Mouse (Mus musculus) heart, postnatal 25 days (tissue): ENCODE measurements around the gene Renbp. TPM values are rescaled to one million over a fixed set of nuclear protein-coding genes. Genes with fewer than 3 reads are reported as not detected.

ENCODE experiments used
- DNase-seq: peaks from one replicate; pipeline ENCODE4 v3.0.0; 2022; ENCODE audit warnings: low spot score
- intact Hi-C: fragments of 180-260 bp; cut with DNase I; formaldehyde crosslinking; loops from one replicate; pipeline ENCODE4 v1.15.1; 2025
- total RNA-seq, 2 experiments: library from RNA; stranded (reverse); gene quantifications; 2 replicates each; pipeline ENCODE4 v1.2.3; 2021

The Renbp gene
- total RNA-seq, 2 experiments from 2014 or later = 5.8 to 6.2 TPM

DNA sequence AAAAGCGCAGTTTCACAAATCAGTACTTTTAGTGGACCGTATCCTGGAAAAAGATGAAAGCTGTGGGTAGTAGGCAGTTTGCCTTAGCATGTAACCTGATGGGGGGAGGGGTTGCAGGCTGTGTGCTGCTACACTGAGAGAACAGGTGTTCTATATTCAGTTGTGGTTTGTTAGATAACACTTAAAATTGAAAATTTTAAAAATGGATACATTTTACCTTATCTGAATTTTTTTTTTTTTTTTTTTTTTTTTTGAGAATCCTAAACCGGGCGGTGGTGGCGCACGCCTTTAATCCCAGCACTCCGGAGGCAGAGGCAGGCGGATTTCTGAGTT is 8.1 kb downstream of the Renbp start:
- intact Hi-C loops = no loop called here
- no peak for DNase-seq

DNA sequence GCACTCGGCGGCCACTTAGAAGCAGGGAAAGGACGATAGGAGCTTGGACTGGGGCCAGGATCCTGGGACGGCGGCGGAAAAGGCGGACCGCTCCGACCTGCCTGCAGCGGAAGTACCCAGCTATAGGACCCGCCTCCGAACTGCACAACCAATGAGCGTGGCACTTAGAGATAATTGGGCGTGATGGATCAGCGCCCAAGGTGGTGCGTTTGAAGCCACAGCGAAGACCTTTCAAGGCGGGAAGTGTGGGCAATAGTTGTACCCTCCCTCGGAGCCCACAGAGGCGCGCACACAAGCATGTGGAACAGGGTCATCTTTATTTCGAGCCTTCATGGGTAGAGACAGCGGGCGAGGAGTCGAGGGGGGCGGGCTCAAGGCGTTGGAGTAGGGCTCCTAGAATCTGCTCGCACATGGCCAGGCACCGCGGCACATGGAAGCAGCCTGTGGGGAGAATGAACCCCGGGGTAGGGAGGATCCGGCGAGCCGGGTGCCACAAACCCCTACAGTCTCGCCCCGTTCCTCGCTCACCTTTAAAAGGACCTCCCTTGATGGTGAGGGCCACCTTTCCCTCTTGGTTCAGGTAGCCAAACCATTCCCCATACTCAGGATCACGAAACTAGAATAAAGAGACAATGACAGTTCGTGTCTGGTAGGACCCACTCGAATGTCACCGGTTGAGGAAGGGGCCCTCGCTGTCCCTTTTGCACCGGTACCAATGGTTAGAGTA is 8.7 kb downstream of the Renbp start, which contains the start of the genes Arhgap4 and Naa10:
Arhgap4 (minus strand) TSS at position 48 of the 727 bp plus-strand sequence.
Naa10 (minus strand) TSS at position 122 of the 727 bp plus-strand sequence.
- intact Hi-C loops = no loop called here

DNA sequence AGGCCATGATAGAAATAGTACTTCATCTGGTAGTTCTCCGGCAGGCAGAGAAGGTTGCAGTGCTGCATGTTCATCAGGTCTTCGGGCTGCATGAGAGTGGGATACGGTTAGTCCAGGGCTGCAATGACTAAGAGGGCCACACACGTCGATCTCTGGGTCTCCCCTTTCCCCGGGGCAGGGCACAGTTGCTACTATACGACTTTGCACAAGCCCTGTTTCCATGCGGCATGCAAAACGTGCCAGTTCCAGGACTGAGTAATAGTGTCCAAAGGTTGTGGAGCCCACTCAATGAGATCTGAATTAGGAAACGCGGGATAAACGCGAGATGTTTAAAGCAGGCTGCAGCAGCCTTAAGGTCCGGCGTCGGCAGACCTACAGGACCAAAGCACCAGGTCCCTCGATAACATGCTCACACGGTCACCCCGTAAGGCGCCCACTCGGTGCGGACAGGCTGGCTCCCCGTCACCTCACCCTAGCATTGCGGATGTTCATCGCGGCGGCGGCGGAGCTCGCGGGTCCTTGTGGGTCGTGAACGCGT is 9.3 kb downstream of the Renbp start:
- intact Hi-C loops = no loop called here
- no peak for DNase-seq

More for the DNA sequence above, 8.7 kb downstream of the Renbp start, which contains the start of the genes Arhgap4 and Naa10:
- peak; percentile 75 for DNase-seq

DNA sequence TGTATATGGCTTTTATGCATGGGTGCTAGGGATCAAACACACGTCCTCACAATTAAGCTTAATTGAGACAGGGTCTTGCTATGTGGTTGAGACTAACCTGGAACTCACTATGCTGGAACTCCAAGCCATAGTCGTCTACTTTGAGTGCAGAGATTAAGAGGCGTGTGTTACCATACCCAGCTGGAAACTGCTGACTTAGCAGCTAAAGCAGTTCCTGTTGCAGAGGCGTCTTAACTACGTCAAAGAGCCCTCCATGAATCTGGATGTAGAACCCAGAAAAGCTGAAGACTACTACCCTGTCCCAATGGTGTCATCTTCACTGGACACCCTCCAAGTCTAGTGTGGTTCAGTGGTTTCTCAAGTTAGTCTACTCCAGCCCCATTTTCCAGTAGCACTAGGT is 12.0 kb downstream of the Renbp start:
- intact Hi-C loops = no loop called here
- DNase-seq = no peak

DNA sequence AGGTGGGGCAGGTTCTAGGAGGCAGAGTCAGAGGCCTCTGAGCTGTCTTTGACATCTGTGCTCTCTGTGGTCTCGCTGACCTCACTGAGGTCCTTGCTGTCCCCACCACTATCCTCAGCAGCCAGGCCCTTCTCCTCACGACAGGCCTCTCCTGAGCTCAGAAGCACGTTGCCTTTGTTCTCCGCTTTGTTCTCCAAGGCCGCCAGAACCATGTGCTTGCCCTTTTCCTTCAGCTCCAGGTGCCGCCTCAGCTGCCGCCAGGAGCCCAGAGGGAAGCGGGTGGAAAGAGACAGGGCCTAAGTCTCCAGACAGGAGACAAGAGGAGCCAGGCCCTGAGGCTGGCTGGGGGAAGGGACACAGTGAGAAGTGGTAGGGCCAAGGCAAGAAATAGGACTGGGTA is 13.7 kb downstream of the Renbp start:
- no peak for DNase-seq
- intact Hi-C loops = no loop called here

DNA sequence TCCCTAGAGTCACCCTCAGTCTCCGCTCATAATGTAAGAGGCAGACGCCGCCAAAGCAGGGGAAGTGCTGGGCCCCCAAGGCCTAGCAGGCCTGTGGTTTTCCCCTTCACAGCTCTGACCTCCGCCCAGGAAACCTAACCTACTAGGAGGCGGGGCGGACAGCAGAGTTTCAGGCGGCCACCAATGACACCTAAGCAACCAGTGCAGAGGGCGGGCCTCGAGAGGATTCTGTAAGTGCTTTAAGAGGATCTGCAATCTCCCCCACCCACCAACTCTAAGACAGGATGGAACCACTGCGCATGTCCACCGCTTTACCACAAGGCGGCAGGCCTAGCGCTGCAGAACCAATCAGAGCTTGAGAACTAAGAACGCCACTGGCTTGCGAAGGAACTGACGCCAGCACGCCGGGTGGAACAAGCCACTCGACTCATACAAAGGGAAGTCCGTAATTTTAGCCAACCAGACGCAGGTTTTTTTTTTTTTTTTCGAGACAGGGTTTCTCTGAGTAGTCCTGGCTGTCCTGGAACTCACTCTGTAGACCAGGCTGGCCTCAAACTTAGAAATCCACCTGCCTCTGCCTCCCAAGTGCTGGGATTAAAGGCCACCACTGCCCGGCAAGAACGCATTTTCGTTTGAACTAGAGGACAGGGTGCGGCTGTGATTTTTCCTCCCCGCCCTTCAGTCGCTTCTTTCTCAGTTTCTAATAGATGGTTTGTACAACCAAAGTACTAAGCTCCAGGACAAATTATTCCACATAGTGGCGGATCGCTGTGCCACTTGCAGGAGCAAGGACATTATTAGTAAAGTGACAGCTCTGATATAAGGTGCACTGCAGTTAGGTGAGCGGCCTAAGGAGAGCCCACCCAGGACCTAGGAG is 15.6 kb downstream of the Renbp start:
- intact Hi-C loops = no loop called here
- DNase-seq = peak; percentile 80

DNA sequence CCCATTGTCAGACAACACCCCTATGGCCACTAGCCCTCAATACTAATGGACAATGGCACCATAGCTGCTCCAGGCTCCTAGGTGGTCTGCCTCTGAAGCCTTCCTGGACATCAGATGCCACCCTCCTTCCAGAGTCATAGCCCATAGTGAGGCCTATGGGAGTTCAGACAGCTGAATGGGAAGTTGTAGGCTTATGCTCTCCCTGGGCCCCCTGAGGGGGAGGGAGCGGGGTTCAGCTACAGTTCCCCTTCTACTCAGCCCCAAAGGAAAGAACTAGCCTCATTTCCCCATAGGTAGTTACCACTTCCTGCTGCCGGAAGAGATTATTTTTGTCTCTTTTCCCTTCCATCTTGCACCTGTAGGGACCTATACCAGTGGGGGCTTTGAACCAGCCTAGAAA is 19.1 kb downstream of the Renbp start:
- DNase-seq = no peak
- intact Hi-C loops = no loop called here

DNA sequence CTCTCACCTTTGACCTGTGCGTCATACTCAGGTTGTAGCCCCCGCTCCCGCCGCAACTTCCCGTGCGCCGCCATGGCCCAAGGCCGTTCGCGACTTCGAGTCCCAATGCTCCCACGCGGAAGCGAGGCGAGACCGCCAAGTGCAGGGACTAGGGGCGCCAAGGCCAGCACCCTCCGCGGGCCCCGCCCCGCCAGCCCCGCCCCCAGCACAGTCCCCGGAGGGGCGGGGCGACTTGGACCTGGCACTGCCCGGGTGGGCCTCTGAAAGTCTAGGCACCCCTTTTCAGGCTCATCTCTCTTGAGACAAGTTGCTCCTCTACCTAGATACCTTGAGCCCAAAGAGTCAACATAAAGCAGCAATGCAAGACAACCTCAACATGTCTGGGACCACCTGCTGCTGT is 19.5 kb downstream of the Renbp start:
- DNase-seq = no peak
- intact Hi-C loops = no loop called here

DNA sequence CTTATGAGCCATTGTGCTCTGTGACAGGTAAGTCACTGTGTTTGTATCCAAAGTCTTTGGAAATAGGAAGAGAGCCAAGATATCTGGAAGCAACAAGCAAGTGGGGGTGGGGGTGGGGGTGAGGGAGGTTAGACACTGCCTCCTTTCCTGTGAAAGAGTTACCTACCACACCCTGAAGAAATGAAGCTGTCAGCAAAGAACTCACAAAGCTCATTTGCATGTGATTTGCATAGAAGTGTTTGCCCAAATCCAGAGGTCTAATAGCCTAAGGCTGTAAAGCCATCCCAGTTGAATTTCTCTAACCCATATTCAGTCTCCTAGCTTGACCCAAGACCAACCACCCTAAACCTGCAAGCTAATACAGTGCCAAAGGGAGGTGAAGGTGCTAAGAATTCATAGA is 20.2 kb downstream of the Renbp start:
- intact Hi-C loops = no loop called here
- DNase-seq = no peak

DNA sequence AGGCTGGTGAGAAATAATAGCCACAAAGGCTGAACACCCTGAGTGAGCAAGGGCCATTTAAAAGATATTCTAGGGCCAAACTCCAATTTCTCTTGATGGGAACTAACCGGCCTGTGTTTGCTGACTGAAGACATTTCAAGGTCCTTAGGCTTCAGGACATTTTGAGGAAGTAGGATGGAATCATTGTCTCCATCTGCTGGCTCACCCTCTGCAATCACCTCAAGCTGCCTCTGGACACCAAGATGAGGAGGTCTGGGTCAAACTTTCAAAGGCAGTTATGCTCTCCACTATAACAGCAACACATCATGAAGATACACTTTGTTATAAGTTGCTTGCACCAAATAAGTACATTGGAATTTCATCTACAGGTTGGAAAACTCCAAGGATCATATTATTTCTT is 20.6 kb downstream of the Renbp start:
- DNase-seq = no peak
- intact Hi-C loops = no loop called here

DNA sequence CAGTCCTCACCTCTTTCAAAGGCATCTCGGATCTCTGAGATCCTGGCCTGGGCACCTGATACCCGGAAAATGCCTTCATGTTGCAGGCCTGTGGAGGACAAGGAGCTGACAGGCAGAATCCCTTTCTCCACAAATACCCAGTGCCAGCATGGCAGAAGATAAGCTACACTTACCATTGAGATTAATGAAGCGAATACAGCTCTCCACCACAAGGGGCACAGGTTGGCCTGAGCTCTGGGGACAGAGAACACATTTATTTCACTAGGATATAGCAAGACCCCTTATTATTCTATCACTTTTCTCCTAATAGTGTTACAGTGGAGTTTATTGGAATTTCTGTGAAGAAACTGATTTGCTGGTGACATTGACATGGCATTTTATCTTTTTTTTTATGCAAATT is 32.7 kb downstream of the Renbp start:
- DNase-seq = no peak
- intact Hi-C loops = loop anchor here (5.0 kb wide), 1 partner anchor 101 kb away; no protein-coding TSS in a partner anchor

DNA sequence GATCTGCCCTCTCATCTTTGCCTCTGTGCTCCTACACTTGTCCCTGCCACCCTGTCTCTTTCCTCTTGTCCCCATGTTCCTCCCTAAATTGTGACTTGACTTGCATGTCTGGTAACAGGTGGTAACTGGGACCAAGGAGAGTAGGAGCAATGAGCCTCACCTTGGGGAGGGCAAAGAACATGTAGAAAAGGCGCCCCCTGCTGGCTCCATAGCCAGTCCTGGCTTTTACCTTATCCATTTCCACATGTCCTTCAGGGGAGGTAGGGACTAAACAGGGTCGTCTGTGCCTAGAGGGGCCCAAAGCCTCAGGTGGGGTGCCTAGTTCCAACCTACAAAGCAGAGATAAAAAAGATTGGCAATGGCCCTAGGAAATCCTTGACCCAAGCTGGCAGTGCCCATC is 34.9 kb downstream of the Renbp start, which contains the start of gene L1cam:
L1cam (minus strand) TSS at position 387 of the 400 bp plus-strand sequence.
- no peak for DNase-seq

DNA sequence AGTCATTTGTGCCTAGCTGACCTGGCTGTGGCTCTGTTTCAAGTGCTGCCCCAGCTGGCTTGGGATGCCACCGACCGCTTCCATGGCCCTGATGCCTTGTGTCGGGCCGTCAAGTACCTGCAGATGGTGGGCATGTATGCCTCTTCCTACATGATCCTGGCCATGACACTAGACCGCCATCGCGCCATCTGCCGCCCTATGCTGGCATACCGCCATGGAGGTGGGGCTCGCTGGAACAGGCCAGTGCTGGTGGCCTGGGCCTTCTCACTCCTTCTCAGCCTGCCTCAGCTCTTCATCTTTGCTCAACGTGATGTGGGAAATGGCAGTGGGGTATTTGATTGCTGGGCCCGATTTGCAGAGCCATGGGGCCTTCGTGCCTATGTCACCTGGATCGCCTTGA is 37.8 kb downstream of the Renbp start:
- no peak for DNase-seq
- intact Hi-C loops = loop anchor here (5.0 kb wide), 1 partner anchor 221 kb away; the partner anchor contains the start of gene Slc6a8

More for the DNA sequence above, 34.9 kb downstream of the Renbp start, which contains the start of gene L1cam:
- intact Hi-C loops = loop anchor here (5.0 kb wide), 1 partner anchor 98 kb away; no protein-coding TSS in a partner anchor

DNA sequence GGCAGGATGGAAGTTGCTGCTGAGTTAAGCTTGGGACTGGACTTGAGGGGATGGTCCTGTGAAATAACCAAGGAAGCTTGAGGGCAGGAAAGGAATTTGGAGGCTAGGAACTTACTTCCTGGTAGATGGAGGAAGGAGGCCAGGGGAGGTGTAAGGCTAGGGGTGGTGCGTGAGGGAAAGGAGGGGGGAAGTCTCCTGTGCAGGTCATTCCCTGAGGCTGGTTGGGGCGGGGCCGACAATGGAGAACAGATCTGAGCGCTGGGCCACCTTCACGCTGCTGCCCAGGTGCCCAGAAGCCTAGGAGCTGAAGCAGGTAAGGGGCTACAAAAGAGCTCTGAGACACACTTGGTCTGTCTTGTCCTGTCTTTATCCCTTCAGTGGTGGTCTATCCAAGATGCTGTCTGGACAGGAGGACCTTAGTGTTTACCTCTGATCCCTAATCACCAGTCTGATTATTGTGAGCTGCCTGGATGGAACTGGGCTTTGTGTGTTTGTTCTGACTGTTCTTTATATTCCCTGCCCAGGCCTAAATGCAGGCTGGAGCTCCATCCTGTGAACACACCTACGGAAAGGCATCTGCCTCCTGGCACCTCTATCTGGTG is 39.0 kb downstream of the Renbp start, which contains the start of gene Avpr2:
Avpr2 (plus strand) TSS at position 552 of the 602 bp plus-strand sequence.
- intact Hi-C loops = loop anchor here (5.0 kb wide), 1 partner anchor 219 kb away; the partner anchor contains the start of gene Slc6a8

DNA sequence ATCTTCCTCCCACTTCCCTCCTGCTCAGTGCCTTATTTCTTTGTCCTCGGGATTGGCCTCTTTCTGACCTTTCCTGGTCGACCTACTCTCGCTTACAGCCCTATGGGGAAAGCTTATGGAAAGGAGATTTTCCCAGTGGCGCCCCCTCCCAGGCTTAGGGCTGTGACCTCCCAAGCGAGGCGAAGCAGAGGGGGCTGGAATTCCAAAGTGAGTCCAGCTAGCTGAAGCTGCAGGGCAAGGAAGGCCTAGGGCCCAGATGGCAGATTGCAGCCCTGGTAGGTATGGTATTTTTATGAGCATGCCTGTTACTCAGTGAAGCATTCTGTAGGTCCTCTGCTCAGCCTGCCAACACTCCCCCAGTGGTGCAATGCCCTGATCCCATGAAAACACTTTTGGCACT is 49.2 kb downstream of the Renbp start:
- DNase-seq = no peak
- intact Hi-C loops = no loop called here

More for the DNA sequence above, 39.0 kb downstream of the Renbp start, which contains the start of gene Avpr2:
- no peak for DNase-seq

DNA sequence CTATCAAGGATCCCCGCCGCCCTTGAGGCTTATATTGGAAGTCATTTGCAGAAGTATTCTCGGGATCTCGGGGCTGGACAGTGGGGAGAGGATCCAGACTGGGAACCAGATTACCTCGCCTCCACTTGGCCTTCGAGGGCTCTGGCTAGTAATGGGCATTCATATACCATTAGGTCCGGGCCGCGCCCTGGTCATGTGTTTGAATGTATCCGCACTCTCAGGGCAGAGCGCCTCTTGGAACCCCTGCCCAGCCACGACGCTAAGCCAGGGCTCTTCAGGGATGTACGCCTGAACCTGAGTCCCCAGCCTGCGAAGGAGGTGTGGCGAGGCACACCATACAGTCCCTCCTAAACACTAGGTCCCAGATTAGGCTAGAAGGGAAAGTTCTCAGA is 49.6 kb downstream of the Renbp start:
- no peak for DNase-seq
- intact Hi-C loops = no loop called here

DNA sequence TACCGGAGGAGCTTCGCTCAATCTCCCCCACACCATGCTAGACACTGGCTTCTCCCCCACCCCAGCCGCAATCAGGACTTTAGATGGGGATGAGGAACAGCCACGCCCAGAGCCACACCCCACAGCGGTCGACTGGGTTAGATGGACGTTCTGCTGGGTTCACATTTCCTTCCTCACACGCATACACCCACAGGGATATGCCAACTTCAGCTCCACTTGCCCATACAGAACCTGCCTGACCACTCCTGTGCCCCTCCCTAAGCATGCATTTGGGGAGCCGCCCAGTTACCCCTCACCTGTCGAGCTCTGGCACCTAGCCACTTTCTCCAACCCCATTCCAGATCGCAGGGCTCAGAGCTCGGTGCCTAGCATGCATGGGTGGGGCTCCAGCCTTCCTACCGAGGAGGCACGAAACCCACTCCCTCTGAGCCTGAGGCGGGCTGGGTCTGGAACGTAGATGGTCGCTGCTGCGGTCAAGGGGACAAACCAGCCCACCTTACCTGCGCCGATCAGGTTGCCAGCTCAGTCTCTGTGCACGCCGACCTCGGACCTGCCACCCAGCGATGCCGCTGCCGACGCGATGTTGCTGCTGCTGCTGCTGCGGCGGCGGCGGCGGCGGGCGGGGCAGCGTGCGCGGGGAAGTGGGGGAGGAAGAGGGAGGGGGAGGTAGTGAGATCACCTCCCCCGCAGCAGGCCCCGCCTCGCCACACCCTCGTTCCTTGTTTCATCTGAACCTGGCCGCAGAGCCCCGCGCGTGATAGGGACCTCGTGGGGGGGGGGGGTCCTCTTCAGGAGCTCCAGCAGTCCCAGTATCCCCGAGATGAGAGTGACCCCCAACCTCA is 50.2 kb downstream of the Renbp start:
- DNase-seq = no peak
- intact Hi-C loops = no loop called here

DNA sequence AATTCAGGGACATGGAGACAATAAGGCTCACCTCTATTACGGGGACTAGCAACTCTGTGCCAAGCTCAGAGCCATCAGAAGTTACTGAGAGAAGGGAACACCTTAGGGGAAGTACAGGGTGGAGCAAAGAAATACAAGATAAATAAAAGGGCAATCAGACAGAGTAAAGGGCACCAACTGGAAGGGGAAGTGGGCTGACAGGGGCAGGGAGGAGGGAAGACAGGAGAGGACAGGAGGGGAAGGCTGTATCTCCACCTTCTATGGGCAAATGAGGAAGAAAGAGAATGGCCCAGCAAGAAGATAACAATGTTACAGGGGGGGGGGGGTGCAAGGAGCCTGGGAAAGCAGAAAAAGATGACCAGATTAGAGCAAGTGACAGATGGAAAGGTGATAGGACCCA is 53.6 kb downstream of the Renbp start:
- intact Hi-C loops = no loop called here
- no peak for DNase-seq

DNA sequence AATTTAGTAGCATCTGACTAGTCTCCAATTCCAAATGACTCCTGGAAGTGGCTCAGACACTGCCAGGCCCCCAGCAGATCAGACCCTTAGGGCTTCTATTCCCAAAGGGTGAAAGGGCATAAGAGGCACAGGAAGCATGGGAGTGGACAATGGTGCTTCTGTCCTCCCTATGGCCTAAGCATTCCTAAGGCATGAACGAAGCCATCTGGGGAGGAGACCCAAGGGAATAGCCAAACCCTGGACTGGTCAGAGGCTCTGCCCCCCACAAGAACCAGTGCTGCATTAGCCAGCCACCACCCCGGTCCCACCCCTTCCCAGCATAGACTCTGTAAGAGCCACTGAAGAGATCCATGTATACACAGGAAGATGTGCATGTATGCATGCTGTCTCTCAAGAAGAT is 54.8 kb downstream of the Renbp start:
- DNase-seq = no peak
- intact Hi-C loops = no loop called here
